Mouse (Mus musculus) embryonic fibroblast, embryonic 13.5 days (primary cell): ENCODE results near the gene Evi2b.

Source experiments
- CTCF ChIP-seq: IDR thresholded peaks from 2 replicates; pipeline ENCODE4 v1.5.1; 2011; ENCODE audit warnings: mild to moderate bottlenecking, control low read depth, low read length, moderate library complexity, borderline replicate concordance; ENCODE audit not compliant: insufficient read depth
- POLR2A ChIP-seq: IDR thresholded peaks from 2 replicates; pipeline ENCODE4 v1.6.1; 2011; ENCODE audit warnings: low read depth, mild to moderate bottlenecking, control low read depth, low read length, moderate library complexity

- TF ChIP-seq CTCF (no peak), POLR2A (no peak)
Measured at GRCm38 (mm10) chr11:79566947-79567346, 43.4 kb upstream of the Evi2b start.
